Mouse (Mus musculus): ENCODE results near the gene Nudt4. TPM values are rescaled to one million over a fixed set of nuclear protein-coding genes. Genes with fewer than 3 reads are reported as not detected.
"Not testable (repeated sequence)": the region's sequence is repeated elsewhere in the genome, so short reads cannot be mapped to it uniquely, and the experiment has no call there.

Nudt4 gene
- polyA plus RNA-seq, 1 experiment from 2014 or later = 62.7 TPM

DNA sequence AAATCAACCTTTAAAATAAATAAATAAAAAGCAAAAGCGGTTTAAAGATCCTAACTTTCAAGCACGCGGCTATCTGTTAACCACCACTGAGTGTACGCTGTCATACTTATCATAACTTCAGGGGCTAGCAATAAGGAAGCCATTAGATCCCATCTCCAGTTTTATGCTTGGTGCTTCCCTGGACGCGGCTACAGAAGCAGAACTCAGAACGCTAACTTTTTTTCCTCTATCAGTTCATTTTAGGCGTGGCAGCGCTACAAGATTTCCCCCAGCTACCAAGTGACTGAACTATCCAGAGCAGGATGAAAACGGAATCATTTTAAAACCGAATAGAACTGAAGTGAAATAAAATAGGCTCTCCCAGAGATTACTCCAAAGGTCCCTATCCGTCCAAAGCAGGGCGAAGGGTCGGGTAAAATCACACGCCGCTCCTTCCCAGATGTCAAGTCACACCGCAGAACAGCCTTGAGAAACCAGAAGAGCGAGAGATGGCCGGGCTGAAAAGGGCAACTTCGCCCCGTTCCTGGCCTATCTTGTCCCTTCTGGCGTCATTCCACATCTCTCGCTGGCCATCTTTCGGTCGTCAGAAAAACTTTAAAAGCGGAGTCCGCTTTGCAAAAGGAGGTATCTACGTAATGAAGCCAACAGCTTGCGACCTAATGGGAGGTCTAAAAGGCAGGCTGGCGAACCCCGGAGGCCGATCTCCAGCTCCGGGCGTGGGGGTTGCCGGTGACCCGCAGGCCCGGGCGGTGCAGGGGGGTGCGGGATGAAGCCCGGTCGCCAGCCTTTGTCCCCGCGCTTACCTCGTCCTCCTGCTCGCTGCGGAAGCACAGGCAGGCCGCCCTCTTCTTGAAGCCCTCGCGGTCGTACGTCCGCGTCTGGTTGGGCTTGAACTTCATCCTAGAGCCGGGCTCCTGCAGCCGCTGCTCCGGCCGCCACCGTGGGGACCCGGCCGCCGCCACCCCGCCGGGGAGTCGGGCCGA is 796 bp downstream of the Nudt4 start:
- H3K27ac ChIP-seq = peak overlapping the region; percentile 90
- WGBS = under 1% methylated on average over 65 of the region's 65 CpGs
- H3K4me1 ChIP-seq (replicated peaks) = peaks cover 22% of the 10 kb centered on the region
- H3K9me3 ChIP-seq = no peaks in the 10 kb centered on the region
- H3K9ac ChIP-seq = peak overlapping the region; percentile 92
- H3K4me3 ChIP-seq (replicated peaks) = peak overlapping the region; percentile 80
- no peaks in the 10 kb centered on the region for H3K27me3 ChIP-seq (replicated peaks)
- H3K36me3 ChIP-seq = no peaks in the 10 kb centered on the region
- ATAC-seq = peak; percentile 73
- peak overlapping the region; percentile 72 for H3K4me2 ChIP-seq (replicated peaks)

GRCm38 (mm10) chr10:95562395-95562794 is 1.6 kb downstream of the Nudt4 start:
- ATAC-seq = no peak
- H3K27me3 ChIP-seq (replicated peaks) = no peaks in the 10 kb centered on the region
- H3K36me3 ChIP-seq = no peaks in the 10 kb centered on the region
- peak overlapping the region; percentile 72 for H3K4me2 ChIP-seq (replicated peaks)
- WGBS = 5% methylated on average over 8 of the region's 8 CpGs
- H3K27ac ChIP-seq = 0 out of 2 replicates have a peak overlapping the region, but pooled peaks have one; percentile 90
- H3K4me1 ChIP-seq (replicated peaks) = peaks cover 22% of the 10 kb centered on the region
- no peaks in the 10 kb centered on the region for H3K9me3 ChIP-seq
- peak overlapping the region; percentile 80 for H3K4me3 ChIP-seq (replicated peaks)
- peak overlapping the region; percentile 92 for H3K9ac ChIP-seq

GRCm38 (mm10) chr10:95561616-95562015 is 2.3 kb downstream of the Nudt4 start:
- peak overlapping the region; percentile 92; the same call in 1 of the 2 replicates for H3K9ac ChIP-seq
- H3K4me1 ChIP-seq (replicated peaks) = peaks cover 22% of the 10 kb centered on the region
- no peak overlapping the region for H3K27ac ChIP-seq
- WGBS = 35% methylated on average over 7 of the region's 7 CpGs
- H3K9me3 ChIP-seq = no peaks in the 10 kb centered on the region
- H3K4me2 ChIP-seq (replicated peaks) = peak overlapping the region; percentile 72
- H3K27me3 ChIP-seq (replicated peaks) = no peaks in the 10 kb centered on the region
- no peak for ATAC-seq
- H3K36me3 ChIP-seq = no peaks in the 10 kb centered on the region
- peak overlapping the region; percentile 80 for H3K4me3 ChIP-seq (replicated peaks)

GRCm38 (mm10) chr10:95560394-95560983 is 3.5 kb downstream of the Nudt4 start:
- H3K4me3 ChIP-seq (replicated peaks) = no peak overlapping the region
- H3K27me3 ChIP-seq (replicated peaks) = no peaks in the 10 kb centered on the region
- no peak overlapping the region for H3K9ac ChIP-seq
- peaks cover 20% of the 10 kb centered on the region for H3K4me1 ChIP-seq (replicated peaks)
- no peak overlapping the region for H3K27ac ChIP-seq
- no peaks in the 10 kb centered on the region for H3K9me3 ChIP-seq
- ATAC-seq = no peak
- H3K4me2 ChIP-seq (replicated peaks) = 0 out of 2 replicates have a peak overlapping the region, but pooled peaks have one; percentile 15
- H3K36me3 ChIP-seq = no peaks in the 10 kb centered on the region
- WGBS = 84% methylated on average over 9 of the region's 9 CpGs

- Histone ChIP-seq H3K27ac (no peak overlapping the region), H3K9me3 (no peaks in the 10 kb centered on the region), H3K27me3 (replicated peaks) (no peaks in the 10 kb centered on the region), H3K36me3 (no peaks in the 10 kb centered on the region), H3K4me2 (replicated peaks) (0 out of 2 replicates have a peak overlapping the region, but pooled peaks have one; percentile 6), H3K4me3 (replicated peaks) (no peak overlapping the region), H3K4me1 (replicated peaks) (peaks cover 15% of the 10 kb centered on the region), H3K9ac (no peak overlapping the region)
- WGBS = 53% methylated on average over 7 of the region's 7 CpGs
- no peak for ATAC-seq
These were observed 4.5 kb downstream of the Nudt4 start for GRCm38 (mm10) chr10:95559426-95559825.

DNA sequence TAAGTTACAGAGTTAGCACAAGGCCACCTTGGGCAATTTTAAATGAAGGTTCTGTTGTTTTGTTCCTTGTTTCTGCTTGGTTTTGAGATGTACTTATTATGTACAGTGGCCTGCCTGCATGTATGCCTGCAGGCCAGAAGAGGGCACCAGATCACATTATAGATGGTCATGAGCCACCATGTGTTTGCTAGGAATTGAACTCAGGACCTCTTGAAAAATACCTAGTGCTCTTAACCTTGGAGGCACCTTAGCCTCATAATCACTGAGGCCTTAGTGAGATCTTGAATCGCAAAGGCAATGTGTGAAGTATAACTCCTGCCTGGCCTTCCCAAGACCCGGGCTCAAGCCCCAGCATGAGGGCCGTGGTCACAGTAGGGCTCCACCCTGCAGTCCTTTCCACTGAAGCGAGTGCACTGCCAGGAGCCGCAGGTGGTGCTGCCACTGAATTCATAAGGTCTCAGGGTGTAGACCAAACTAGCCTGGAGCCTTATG is 6.6 kb downstream of the Nudt4 start:
- H3K9me3 ChIP-seq = no peaks in the 10 kb centered on the region
- H3K4me1 ChIP-seq (replicated peaks) = peaks cover 15% of the 10 kb centered on the region
- no peak overlapping the region for H3K9ac ChIP-seq
- H3K36me3 ChIP-seq = no peaks in the 10 kb centered on the region
- no peaks in the 10 kb centered on the region for H3K27me3 ChIP-seq (replicated peaks)
- ATAC-seq = 0 out of 2 replicates have a peak, but pooled peaks have one; percentile 12
- no peak overlapping the region for H3K4me3 ChIP-seq (replicated peaks)
- 86% methylated on average over 5 of the region's 5 CpGs for WGBS
- H3K4me2 ChIP-seq (replicated peaks) = no peak overlapping the region
- H3K27ac ChIP-seq = no peak overlapping the region

DNA sequence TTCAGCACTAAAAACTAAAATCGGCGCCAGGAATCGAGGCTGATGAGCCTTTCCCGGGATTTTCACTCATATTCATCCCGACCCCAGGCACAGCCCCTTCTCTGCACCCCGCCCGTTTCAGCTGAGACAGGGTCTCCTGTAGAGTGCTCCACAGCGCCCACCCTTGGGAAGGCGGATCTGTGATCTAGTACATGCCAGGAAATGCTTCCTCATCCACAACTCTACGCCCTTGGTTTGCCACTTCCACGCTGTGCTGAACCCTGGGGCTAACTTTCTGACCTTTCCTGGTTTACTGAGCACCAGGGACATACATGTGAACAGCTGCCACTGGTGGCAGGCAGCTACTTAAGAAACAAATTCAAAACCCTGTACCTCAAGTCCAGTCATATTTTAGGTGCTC is 8.1 kb downstream of the Nudt4 start:
- no peak overlapping the region for H3K27ac ChIP-seq
- no peak overlapping the region for H3K4me2 ChIP-seq (replicated peaks)
- H3K4me1 ChIP-seq (replicated peaks) = peaks cover 7% of the 10 kb centered on the region
- no peak for ATAC-seq
- H3K4me3 ChIP-seq (replicated peaks) = no peak overlapping the region
- H3K36me3 ChIP-seq = no peaks in the 10 kb centered on the region
- H3K27me3 ChIP-seq (replicated peaks) = no peaks in the 10 kb centered on the region
- WGBS = 80% methylated on average over 11 of the region's 11 CpGs
- no peak overlapping the region for H3K9ac ChIP-seq
- no peaks in the 10 kb centered on the region for H3K9me3 ChIP-seq

DNA sequence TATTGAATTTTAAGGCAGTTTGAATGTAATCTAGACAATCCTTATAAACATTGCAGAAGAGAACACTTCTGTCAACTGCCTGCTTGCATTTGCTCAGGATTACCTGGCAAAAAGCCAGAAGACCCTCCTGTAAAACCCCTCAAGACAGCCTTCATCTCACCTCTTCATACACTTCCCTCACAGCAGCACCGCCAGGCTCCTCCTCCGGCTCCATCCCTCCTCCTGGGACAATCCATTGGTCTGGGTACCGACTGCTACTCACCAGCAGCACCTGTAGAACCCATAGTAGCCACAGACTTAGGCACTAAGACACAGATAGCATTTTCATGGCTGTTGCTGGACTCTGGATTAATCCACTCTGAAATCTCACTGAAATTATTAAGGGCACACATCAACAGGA is 11.6 kb downstream of the Nudt4 start:
- peak; percentile 31; the same call in 1 of the 2 replicates for ATAC-seq
- Histone ChIP-seq H3K9ac (no peak overlapping the region), H3K4me3 (replicated peaks) (no peak overlapping the region), H3K36me3 (no peaks in the 10 kb centered on the region), H3K27ac (no peak overlapping the region), H3K27me3 (replicated peaks) (no peaks in the 10 kb centered on the region), H3K4me2 (replicated peaks) (no peak overlapping the region), H3K4me1 (replicated peaks) (no peaks in the 10 kb centered on the region), H3K9me3 (no peaks in the 10 kb centered on the region)
- WGBS = 63% methylated on average over 3 of the region's 3 CpGs

- Histone ChIP-seq H3K36me3 (no peaks in the 10 kb centered on the region), H3K9ac (no peak overlapping the region), H3K4me3 (replicated peaks) (no peak overlapping the region), H3K4me1 (replicated peaks) (no peaks in the 10 kb centered on the region), H3K27me3 (replicated peaks) (no peaks in the 10 kb centered on the region), H3K4me2 (replicated peaks) (no peak overlapping the region), H3K9me3 (no peaks in the 10 kb centered on the region), H3K27ac (no peak overlapping the region)
- no peak for ATAC-seq
These were observed 12.2 kb downstream of the Nudt4 start for GRCm38 (mm10) chr10:95551752-95552151.

DNA sequence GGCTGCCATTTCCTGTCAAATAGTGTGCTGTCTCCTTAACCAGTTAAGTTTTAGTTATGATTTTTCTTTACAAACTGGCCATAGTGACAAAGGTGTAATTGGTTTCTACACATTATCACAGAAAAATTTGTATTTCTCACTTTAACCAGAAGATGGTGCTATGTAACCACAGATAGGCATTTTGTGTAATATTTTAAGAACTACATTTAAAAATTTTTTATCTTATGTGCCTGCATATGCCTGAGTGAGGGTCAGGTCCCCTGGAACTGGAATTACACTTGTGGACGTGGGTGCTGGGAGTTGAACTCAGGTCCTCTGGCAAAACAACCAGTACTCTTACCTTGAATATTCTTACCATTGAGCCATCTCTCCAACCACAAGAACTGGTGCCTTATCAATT is 13.4 kb downstream of the Nudt4 start:
- 60% methylated on average over 1 of the region's 1 CpGs for WGBS
- no peak overlapping the region for H3K9ac ChIP-seq
- no peak overlapping the region for H3K27ac ChIP-seq

DNA sequence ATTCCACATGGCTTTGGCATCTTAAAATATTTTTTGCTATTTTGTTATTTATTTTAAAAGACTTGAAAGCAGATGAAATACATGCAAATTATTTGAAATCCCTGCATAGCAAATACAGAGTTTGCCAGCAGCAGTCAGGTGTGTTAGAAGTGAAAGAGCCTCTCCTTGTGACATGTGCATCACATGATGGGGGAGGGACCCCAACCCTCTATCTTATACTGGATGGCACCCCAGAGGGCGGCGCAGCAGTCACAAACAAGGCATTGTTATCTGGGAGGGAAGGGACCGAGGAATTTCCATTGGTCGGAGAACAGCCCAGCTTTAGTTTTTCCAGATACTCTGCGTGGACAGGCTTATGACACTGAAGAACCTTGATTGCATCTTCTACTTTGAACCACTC is 14.9 kb downstream of the Nudt4 start:
- not testable (repeated sequence) for H3K9ac ChIP-seq; H3K27me3 ChIP-seq (replicated peaks); H3K36me3 ChIP-seq; H3K4me2 ChIP-seq (replicated peaks); H3K27ac ChIP-seq; H3K4me3 ChIP-seq (replicated peaks); H3K4me1 ChIP-seq (replicated peaks); ATAC-seq; H3K9me3 ChIP-seq
- WGBS = 61% methylated on average over 5 of the region's 5 CpGs

More for the DNA sequence above, 13.4 kb downstream of the Nudt4 start:
- Histone ChIP-seq H3K27me3 (replicated peaks) (no peaks in the 10 kb centered on the region), H3K4me3 (replicated peaks) (no peak overlapping the region), H3K36me3 (no peaks in the 10 kb centered on the region), H3K9me3 (no peaks in the 10 kb centered on the region), H3K4me2 (replicated peaks) (no peak overlapping the region), H3K4me1 (replicated peaks) (no peaks in the 10 kb centered on the region)
- no peak for ATAC-seq

DNA sequence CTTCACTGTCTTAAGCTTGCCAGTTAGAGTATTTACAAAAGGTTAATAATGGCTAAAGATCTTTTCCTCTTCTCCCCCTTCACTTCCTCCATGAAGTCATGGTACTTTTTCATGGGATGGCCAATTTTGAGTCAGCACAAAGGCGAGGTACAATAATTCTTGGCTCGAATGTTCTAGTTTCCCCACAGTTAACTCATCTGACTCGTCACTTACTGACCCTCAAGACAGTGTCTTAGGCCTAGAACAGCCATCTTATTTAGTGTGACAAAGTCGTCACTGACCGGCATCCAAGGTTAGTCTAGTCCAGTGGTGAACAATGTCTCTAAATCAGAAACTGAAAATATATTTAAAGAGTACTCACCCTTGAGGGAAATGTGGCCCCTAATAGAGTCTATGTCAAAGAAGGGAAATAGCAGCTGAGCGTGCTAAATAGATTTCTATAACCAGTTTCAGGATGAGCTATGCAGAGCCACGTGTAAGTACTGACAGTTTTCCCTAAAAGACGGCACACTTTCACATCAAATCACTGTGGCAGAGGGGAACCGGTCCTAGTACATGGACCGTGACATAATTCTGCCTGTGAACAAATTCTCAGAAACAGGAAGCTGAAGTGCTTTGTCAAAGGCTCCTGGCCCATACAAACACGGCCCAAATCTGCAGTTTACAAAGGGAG is 15.7 kb downstream of the Nudt4 start:
- H3K4me1 ChIP-seq (replicated peaks) = no peaks in the 10 kb centered on the region
- H3K4me2 ChIP-seq (replicated peaks) = no peak overlapping the region
- no peaks in the 10 kb centered on the region for H3K9me3 ChIP-seq
- H3K27me3 ChIP-seq (replicated peaks) = no peaks in the 10 kb centered on the region
- H3K4me3 ChIP-seq (replicated peaks) = no peak overlapping the region
- no peak overlapping the region for H3K9ac ChIP-seq
- 82% methylated on average over 11 of the region's 11 CpGs for WGBS
- no peak for ATAC-seq
- H3K36me3 ChIP-seq = peaks cover 1% of the 10 kb centered on the region; the same call in 1 of the 2 replicates
- no peak overlapping the region for H3K27ac ChIP-seq

All from intestine, embryonic 15.5 days (tissue).